Mouse (Mus musculus) telencephalon, adult 2 months (tissue): ENCODE data around the gene Dnajb6.
"Not testable (repeated sequence)": the region's sequence is repeated elsewhere in the genome, so short reads cannot be mapped to it uniquely, and the experiment has no call there.

Source experiments
- DNase-seq: peaks from one replicate; pipeline ENCODE4 v3.0.0-alpha.2; 2011; ENCODE audit warnings: low read depth, low spot score

Gene Dnajb6

GRCm38 (mm10) chr5:29759318-29759717 is 23.8 kb downstream of the Dnajb6 start:
- no peak for DNase-seq

GRCm38 (mm10) chr5:29770935-29771334 is 35.4 kb downstream of the Dnajb6 start:
- DNase-seq = no peak

DNA sequence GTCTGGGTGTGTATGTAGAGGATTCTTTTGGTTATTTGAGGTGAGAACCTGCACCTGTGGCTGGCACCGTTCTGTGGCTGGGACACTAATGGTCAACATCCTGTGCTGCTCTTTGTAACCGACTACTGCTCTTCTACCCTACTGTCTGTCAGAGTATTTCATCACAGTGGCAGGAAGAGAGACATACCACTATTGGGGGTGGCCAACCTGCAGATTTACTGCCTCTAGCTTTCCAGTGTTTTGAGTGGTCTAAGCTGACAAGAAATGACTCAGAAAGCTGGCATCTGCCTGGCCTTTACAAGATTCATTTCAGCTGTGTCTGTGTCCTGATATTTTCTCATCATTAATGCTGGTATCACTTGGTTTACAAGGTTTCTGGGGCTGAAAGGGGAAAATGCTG is 36.5 kb downstream of the Dnajb6 start:
- DNase-seq = no peak

- DNase-seq = peak; percentile 16
These were observed 37.3 kb downstream of the Dnajb6 start for GRCm38 (mm10) chr5:29772651-29773330.

DNA sequence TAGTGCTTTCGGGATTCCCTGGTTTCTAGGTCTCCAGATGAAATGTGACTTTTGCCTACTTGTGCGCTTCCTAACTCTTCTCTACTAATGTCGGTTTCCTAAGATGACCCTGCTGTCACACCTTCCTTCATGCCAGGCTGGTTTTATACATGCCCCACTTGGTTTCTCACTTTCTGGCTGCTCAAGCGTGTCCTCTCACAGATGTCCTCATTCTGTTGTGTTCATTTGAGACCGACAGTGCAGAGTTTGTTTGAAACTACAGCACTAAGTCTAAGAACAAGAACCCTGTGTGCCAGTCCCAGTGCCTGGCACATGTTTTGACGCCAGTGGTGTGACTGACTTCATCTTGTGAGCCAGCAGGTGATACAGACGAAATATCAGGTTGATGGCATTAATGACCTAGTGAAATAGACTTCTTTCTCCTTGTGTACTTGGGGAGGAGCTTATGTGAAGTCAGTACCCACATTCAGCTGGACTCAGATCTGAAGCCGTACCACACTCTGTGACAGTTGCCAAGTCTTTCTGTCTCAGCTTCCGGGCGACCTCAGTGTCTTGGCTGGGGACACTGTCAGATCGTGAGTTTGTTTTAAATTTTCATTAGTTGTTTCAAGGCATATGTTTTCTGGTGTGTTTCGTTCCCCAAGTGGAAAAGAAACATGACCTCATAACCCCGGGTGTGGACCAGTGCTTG is 38.1 kb downstream of the Dnajb6 start:
- DNase-seq = no peak

DNA sequence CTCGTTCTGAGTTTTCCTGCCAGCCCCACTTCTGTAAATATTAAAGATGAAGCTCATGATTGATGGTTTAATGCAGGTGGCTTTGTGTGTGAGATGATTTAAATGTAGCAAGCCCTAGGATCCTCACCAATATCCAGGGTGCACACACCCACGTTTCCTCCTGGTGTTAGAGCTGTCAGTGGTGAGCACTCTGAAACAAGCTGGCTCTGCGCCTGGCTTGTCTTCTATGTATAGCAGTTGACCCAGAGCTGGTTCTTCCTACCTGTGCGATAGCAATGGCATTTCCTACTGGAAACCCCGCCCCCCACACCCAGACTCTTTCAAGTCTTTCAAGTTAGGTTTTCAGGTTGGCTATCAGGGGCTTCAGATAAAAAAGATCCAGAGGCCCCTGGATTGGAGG is 39.9 kb downstream of the Dnajb6 start:
- DNase-seq = peak; percentile 21

GRCm38 (mm10) chr5:29778029-29778428 is 42.5 kb downstream of the Dnajb6 start:
- DNase-seq = peak; percentile 15

DNA sequence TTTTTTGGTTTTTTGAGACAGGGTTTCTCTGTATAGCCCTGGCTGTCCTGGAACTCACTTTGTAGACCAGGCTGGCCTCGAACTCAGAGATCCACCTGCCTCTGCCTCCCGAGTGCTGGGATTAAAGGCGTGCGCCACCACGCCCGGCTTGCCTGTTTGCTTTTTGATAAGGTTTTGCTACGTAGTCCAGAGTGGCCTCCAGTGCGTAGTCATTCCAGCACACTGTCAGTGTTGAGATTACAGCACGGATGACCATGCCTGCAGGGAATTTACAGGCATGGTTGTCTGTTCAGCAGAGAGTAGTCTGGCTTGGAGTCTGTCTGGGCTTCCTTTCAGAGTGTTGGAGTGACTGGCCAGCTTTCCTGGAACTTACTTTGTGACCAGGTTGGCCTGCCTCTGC is 44.2 kb downstream of the Dnajb6 start:
- DNase-seq = not testable (repeated sequence)

GRCm38 (mm10) chr5:29782261-29782660 is 46.8 kb downstream of the Dnajb6 start:
- DNase-seq = no peak

- DNase-seq = not testable (repeated sequence)
These were observed 49.4 kb downstream of the Dnajb6 start for GRCm38 (mm10) chr5:29784906-29785305.

DNA sequence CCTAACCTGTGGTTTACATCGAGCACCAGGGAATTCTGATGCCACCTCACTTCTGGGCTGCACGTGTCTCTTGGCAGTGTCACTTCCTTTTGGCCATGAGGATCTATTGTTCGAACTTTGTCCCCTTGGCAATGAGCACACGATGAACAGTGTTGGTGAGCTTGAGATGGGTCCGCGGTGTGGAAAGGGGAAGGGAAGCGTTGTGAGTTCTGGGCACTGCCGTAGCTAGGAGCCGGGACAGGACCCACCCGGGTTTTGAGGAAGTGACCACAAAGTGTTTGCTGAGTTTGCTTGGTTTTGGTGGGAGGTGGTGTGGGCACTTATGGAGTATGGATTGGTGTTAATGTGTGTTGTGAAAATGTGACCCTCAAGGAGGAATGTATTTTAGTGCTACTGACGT is 50.5 kb downstream of the Dnajb6 start:
- not testable (repeated sequence) for DNase-seq

DNA sequence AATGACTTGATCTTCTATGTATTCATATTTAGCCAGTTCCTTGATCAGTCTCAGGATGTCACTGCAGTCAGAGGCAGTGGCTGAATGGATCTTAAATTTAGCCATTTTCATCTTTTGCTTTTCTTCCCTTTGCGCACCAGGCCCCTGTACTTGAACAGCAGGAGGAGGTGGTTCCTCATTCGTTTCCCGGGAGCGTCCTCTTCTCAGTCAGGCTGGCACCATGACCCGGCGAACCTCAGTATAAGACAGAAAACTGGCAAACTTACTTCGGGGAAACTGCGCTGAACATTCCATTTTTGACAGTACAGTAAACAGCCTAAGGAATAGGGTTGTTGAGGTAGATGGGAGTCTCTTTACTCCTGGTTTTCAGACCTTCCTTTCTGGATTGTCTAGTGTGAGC is 59.4 kb downstream of the Dnajb6 start:
- DNase-seq = not testable (repeated sequence)

DNA sequence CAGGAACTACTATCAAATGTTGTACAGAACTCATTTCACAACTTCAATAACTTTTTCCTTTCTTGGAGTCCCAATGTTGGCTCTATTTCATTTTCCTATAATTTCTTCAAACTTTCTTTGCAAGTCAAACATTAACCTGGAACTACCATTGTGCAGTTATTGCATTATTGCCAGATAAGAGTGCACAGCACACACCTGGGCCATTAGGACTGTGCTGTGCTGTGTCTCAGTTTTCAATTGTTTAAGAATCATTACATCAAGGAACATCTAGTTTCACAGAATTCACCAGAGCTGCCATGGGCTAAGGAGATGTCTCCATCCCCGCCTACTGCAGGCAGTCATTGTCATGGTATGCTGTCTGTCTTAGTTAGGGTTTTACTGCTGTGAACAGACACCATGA is 73.5 kb downstream of the Dnajb6 start:
- no peak for DNase-seq

- DNase-seq = not testable (repeated sequence)
These were observed 76.0 kb downstream of the Dnajb6 start for GRCm38 (mm10) chr5:29811377-29811921.

DNA sequence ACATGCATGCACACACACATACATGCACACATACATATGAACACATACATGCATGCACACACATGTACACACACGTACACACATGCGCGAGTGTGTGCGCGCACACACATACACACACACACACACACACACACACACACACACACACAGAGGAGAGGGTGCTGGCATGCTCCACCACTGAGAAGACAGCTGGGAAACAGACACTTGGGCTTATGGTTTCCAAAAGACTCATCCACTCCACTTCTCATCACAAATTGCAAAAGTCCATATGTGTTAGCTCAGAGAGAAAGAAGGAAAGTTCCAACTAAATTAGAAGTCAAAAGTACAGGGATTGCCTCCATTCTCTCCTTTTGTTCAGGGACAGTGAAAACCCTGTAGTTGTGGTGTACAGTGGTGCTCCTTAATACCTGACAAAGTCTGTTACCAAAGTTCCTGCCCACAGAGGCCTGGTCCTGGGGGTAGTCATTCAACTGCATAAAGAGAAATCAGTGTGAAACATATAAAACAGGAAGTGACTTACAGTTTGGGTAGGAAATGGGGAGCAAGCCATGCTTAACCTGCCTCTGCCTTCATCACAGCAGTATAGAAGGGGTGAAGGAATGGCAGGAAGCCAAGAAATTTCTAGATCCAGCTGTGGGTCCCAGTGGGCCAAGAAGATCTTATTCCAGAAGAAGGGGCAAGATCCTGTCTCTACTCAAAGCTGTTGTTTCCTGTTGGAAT is 81.2 kb downstream of the Dnajb6 start:
- DNase-seq = no peak

DNA sequence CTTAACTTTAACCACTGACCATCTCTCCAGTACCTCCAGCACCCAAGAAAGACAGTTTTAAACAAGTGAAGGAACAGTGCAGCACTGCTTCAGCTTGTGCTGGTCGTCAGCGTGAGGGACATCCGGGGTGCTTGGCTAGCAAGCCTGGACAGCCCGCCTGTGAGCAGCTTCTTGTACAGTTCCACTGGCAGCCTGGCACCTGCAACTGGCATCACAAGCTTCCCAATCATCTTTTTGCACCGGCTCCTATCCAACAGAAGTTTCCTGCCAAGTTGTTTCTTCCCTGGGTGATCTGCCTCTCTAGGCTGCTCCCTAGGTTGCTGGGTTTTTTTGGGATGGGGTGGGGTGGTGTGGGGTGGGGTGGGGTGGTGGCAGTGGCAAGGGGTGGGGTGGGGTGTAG is 81.9 kb downstream of the Dnajb6 start:
- DNase-seq = peak; percentile 6

- DNase-seq = no peak
These were observed 82.8 kb downstream of the Dnajb6 start for GRCm38 (mm10) chr5:29818287-29818686.

GRCm38 (mm10) chr5:29824796-29825195 is 89.3 kb downstream of the Dnajb6 start:
- DNase-seq = no peak

- DNase-seq = no peak
These were observed 91.3 kb downstream of the Dnajb6 start for GRCm38 (mm10) chr5:29826780-29827179.

DNA sequence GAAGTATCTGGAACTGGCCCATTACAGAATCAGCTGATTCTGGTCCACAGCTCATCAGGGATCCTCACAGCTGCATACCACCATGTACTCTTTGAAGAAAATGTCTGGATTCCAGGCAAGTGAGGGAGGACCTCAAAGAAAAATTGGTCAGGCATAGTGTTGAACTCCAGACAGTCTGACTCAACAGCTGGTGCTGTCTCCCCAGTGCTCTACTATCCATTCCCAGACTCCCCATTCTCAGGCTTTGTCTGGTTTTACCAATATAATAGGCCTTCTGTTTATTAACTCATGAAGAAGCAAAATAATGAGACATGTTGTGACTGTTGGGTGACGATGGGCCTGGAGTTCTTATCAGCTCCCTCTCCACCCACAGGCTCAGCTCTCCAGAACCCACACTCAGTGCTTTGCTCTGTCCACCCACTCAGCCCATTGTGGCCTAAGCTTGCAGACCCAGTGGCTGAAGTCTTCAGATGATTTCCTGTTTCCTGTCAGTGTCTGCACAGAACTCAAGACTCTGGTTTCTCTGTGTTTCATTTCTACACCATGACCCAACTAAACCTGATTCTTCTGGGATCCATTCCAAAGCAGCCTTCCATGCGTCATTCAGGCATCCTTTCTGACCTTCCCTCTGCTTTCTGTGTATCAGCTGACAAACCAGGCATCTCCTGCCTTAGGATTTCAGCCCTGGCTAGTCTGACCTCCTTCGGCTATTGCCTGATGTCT is 107.1 kb downstream of the Dnajb6 start:
- no peak for DNase-seq

DNA sequence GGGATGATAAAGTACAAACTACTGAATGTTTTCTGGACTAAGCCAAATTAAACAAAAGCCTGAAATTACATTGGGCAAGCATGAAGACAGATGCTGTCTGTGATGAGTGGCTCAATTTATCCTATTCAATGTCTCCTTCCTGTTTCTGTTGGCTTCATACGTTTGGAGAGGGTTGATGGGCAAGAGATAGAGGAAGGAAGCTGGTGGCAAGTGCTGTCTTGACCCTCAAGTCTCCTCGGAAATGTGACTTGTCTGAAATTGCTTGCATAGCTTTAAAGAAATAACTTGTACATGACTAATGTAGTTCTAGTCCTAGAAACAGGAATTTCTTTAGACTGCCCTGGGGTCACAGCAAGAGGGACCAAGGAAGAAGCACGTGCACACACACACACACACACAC is 109.5 kb downstream of the Dnajb6 start:
- DNase-seq = no peak

- no peak for DNase-seq
These were observed 112.0 kb downstream of the Dnajb6 start for GRCm38 (mm10) chr5:29847494-29847893.
